ENCODE assay signal across 20 mouse cellular contexts in genomic region chr12:84856532-84856931, GRCm38 (mm10).
"Had no signal": no experiment of that assay in that cellular context is flagged by ENCODE, and none has a peak within 500 bp of the region (broad histone marks: within the 10 kb centered on the region; RNA-seq: fewer than 3 reads in every experiment).

No protein-coding gene starts in this region.

- H3K9me3 ChIP-seq: limb, embryonic 10.5 days; limb, embryonic 13.5 days; lung, embryonic 15.5 days; midbrain, embryonic 12.5 days; midbrain, embryonic 15.5 days; neural tube, embryonic 12.5 days; neural tube, embryonic 15.5 days had no signal

- H3K4me3 ChIP-seq: layer of hippocampus, adult 2 months; limb, embryonic 10.5 days; limb, embryonic 13.5 days; lung, embryonic 15.5 days; midbrain, embryonic 12.5 days; midbrain, embryonic 15.5 days; neural tube, embryonic 12.5 days; neural tube, embryonic 15.5 days had no signal

- H3K27ac ChIP-seq: kidney, postnatal 0 days; layer of hippocampus, adult 2 months; limb, embryonic 10.5 days; limb, embryonic 13.5 days; lung, embryonic 15.5 days; midbrain, embryonic 12.5 days; midbrain, embryonic 15.5 days; neural tube, embryonic 12.5 days; neural tube, embryonic 15.5 days; stomach, postnatal 0 days had no signal

- H3K9ac ChIP-seq: limb, embryonic 13.5 days; lung, embryonic 15.5 days; midbrain, embryonic 12.5 days; midbrain, embryonic 15.5 days; neural tube, embryonic 12.5 days; neural tube, embryonic 15.5 days had no signal

- ATAC-seq: intestine, postnatal 0 days; midbrain, embryonic 15.5 days had no signal

- H3K4me1 ChIP-seq: midbrain, embryonic 12.5 days; midbrain, embryonic 15.5 days; neural tube, embryonic 15.5 days had no signal

- H3K27me3 ChIP-seq: lung, embryonic 15.5 days; midbrain, embryonic 12.5 days; midbrain, embryonic 15.5 days; neural tube, embryonic 12.5 days; neural tube, embryonic 15.5 days had no signal

- H3K4me2 ChIP-seq: limb, embryonic 13.5 days; lung, embryonic 15.5 days; midbrain, embryonic 12.5 days; midbrain, embryonic 15.5 days; neural tube, embryonic 12.5 days; neural tube, embryonic 15.5 days had no signal

- H3K36me3 ChIP-seq: limb, embryonic 10.5 days; limb, embryonic 13.5 days; lung, embryonic 15.5 days; midbrain, embryonic 12.5 days; midbrain, embryonic 15.5 days; neural tube, embryonic 12.5 days; neural tube, embryonic 15.5 days had no signal

- DNase-seq: kidney, adult 2 months; kidney, postnatal 25 days; layer of hippocampus, adult 9-11 months; right cerebral cortex, adult 18-20 months; right cerebral cortex, postnatal 14 days; right cerebral cortex, postnatal 4 days; thymus, adult 2 months; thymus, postnatal 14 days; thymus, postnatal 4 days had no signal
